ENCODE assay signal across 8 mouse cellular contexts in genomic region chr4:117202046-117202991, GRCm38 (mm10). TPM values are rescaled to one million over a fixed set of nuclear protein-coding genes. Genes with fewer than 3 reads are reported as not detected.
DNase-seq lines count a peak whose midpoint lies in the region; ATAC-seq and TF ChIP-seq lines count a peak whose summit lies in the region.

No protein-coding gene starts in this region.

- peak; percentile 92 for DNase-seq in heart, adult 11 months
- DNase-seq in heart, postnatal 25 days (ENCODE audit: low spot score) = no peak
- DNase-seq in WW6 (ENCODE audit: low read depth, low spot score) = peak; percentile 50
- DNase-seq in hindbrain, embryonic 14.5 days (ENCODE audit: low spot score) = peak; percentile 80
- DNase-seq in liver, adult 2 months (ENCODE audit: extremely low read depth, low read depth, low spot score) = peak; percentile 69
- peak; percentile 84 for DNase-seq in midbrain, postnatal 0 days (ENCODE audit: low spot score)
- peak; percentile 68 for DNase-seq in thymus, postnatal 14 days

- no peaks in the 10 kb centered on the region for H3K79me2 ChIP-seq in liver, adult 2 months (ENCODE audit: control insufficient read depth, insufficient read depth, low read length)

- H3K27ac ChIP-seq in hindbrain, embryonic 14.5 days = peak overlapping the region; percentile 62
- no peak overlapping the region for H3K27ac ChIP-seq in liver, adult 2 months (replicated peaks; ENCODE audit: insufficient read depth, low read depth, low read length)
- peak overlapping the region; percentile 43; the same call in 1 of the 2 replicates for H3K27ac ChIP-seq in midbrain, postnatal 0 days (ENCODE audit: low read depth, low read length)

- whole genome bisulfite sequencing in hindbrain, embryonic 14.5 days = 1% methylated on average over 25 of the region's 25 CpGs
- under 1% methylated on average over 25 of the region's 25 CpGs for WGBS in liver, adult 2 months
- WGBS in midbrain, postnatal 0 days = under 1% methylated on average over 25 of the region's 25 CpGs

- 0 out of 2 replicates have a peak, but pooled peaks cover 4% of the 10 kb centered on the region for H3K4me1 ChIP-seq in hindbrain, embryonic 14.5 days (replicated peaks; ENCODE audit: control insufficient read depth, insufficient read depth, low read length)
- peaks cover 3% of the 10 kb centered on the region for H3K4me1 ChIP-seq in liver, adult 2 months (ENCODE audit: control insufficient read depth, insufficient read depth, low read length)
- no peaks in the 10 kb centered on the region for H3K4me1 ChIP-seq in midbrain, postnatal 0 days (ENCODE audit: insufficient read depth, low read length)

- ATAC-seq in erythroid progenitor cell, adult 5-6 weeks (replicated peaks; ENCODE audit: low FRiP score, poor library complexity, severe bottlenecking) = peak; percentile 68
- peak; percentile 69 for ATAC-seq in hindbrain, embryonic 14.5 days (ENCODE audit: low FRiP score)
- peak; percentile 85 for ATAC-seq in midbrain, postnatal 0 days (ENCODE audit: low FRiP score)

- H3K27me3 ChIP-seq in hindbrain, embryonic 14.5 days (ENCODE audit: control insufficient read depth, insufficient read depth, low read length) = no peaks in the 10 kb centered on the region
- no peaks in the 10 kb centered on the region for H3K27me3 ChIP-seq in liver, adult 2 months (ENCODE audit: control insufficient read depth, insufficient read depth, low read length)
- H3K27me3 ChIP-seq in midbrain, postnatal 0 days (ENCODE audit: insufficient read depth, low read length) = no peaks in the 10 kb centered on the region

- no peak for TF ChIP-seq POLR2A in liver, adult 2 months (IDR thresholded peaks at IDR 0.05; ENCODE audit: extremely low read depth, insufficient read depth, low read length)

- H3K4me3 ChIP-seq in hindbrain, embryonic 14.5 days (replicated peaks; ENCODE audit: low read length) = peak overlapping the region; percentile 17
- H3K4me3 ChIP-seq in liver, adult 2 months (ENCODE audit: insufficient read depth, low read depth, low read length) = peak overlapping the region; percentile 17; the same call in 1 of the 2 replicates
- H3K4me3 ChIP-seq in midbrain, postnatal 0 days (ENCODE audit: low read depth, low read length) = peak overlapping the region; percentile 26

- intact Hi-C loops in heart, postnatal 25 days (cut with DNase I) = no loop called here

- H3K4me2 ChIP-seq in hindbrain, embryonic 14.5 days (replicated peaks) = peak overlapping the region; percentile 50
- H3K4me2 ChIP-seq in midbrain, postnatal 0 days (ENCODE audit: low read depth, low read length, poor library complexity, severe bottlenecking) = peak overlapping the region; percentile 45

- no peaks in the 10 kb centered on the region for H3K9me3 ChIP-seq in hindbrain, embryonic 14.5 days (ENCODE audit: control insufficient read depth, low read length)
- H3K9me3 ChIP-seq in midbrain, postnatal 0 days (ENCODE audit: low read length) = no peaks in the 10 kb centered on the region

- peak overlapping the region; percentile 47; the same call in 1 of the 2 replicates for H3K9ac ChIP-seq in hindbrain, embryonic 14.5 days
- H3K9ac ChIP-seq in liver, adult 2 months (ENCODE audit: low read depth, low read length) = peak overlapping the region; percentile 76
- H3K9ac ChIP-seq in midbrain, postnatal 0 days (replicated peaks; ENCODE audit: low read length, poor library complexity, severe bottlenecking) = peak overlapping the region; percentile 52

- 0 out of 2 replicates have a peak, but pooled peaks have one; percentile 16 for TF ChIP-seq CTCF in liver, adult 2 months (IDR thresholded peaks at IDR 0.05; ENCODE audit: low read depth, low read length)
- peak; percentile 80 for TF ChIP-seq CTCF in midbrain, postnatal 0 days (IDR thresholded peaks at IDR 0.05)

- H3K36me3 ChIP-seq in hindbrain, embryonic 14.5 days (replicated peaks; ENCODE audit: control insufficient read depth, insufficient read depth) = no peaks in the 10 kb centered on the region
- no peaks in the 10 kb centered on the region for H3K36me3 ChIP-seq in liver, adult 2 months (ENCODE audit: control insufficient read depth, insufficient read depth, low read length)
- no peaks in the 10 kb centered on the region for H3K36me3 ChIP-seq in midbrain, postnatal 0 days (ENCODE audit: insufficient read depth, low read length)

RNA-seq across cellular contexts. Expression of gene Kif2c, which starts 19.9 kb away (rescaled TPM):
- total RNA-seq in heart, postnatal 25 days (2021) = under 1 TPM; 0.31 to 0.34 TPM
- total RNA-seq in erythroid progenitor cell, adult 5-6 weeks (2015; ENCODE audit: low replicate concordance) = 67.8 and 92.6 TPM in 2 replicates
- total RNA-seq in erythroid progenitor cell, adult 5-6 weeks (2017; ENCODE audit: low replicate concordance) = 69.3 and 112 TPM in 2 replicates
- 8.6 and 10.3 TPM in 2 replicates for polyA plus RNA-seq in hindbrain, embryonic 14.5 days (2014; fragmentation: Nextera tagmentation; extraction: Ambion mirVana)
- 0.18 and 0.67 TPM in 2 replicates for total RNA-seq in liver, adult 2 months (2014; rRNA removed)
- polyA plus RNA-seq in liver, adult 2 months (2012; rRNA removed) = 0.05 TPM in 1 of 2 replicates, not detected in the other
- total RNA-seq in midbrain, postnatal 0 days (2014; rRNA removed) = 2.9 and 9.8 TPM in 2 replicates
- 2.3 and 3.3 TPM in 2 replicates for polyA plus RNA-seq in midbrain, postnatal 0 days (2015; fragmentation: Nextera tagmentation; extraction: Ambion mirVana)

RNA-seq across cellular contexts. Expression of gene Rps8, which starts 46.3 kb away (rescaled TPM):
- 100 to 1,000 TPM; 571 to 648 TPM for total RNA-seq in heart, postnatal 25 days (2021)
- 1,437 and 1,602 TPM in 2 replicates for total RNA-seq in erythroid progenitor cell, adult 5-6 weeks (2015; ENCODE audit: low replicate concordance)
- total RNA-seq in erythroid progenitor cell, adult 5-6 weeks (2017; ENCODE audit: low replicate concordance) = 328 and 447 TPM in 2 replicates
- 549 and 672 TPM in 2 replicates for polyA plus RNA-seq in hindbrain, embryonic 14.5 days (2014; fragmentation: Nextera tagmentation; extraction: Ambion mirVana)
- total RNA-seq in liver, adult 2 months (2014; rRNA removed) = 449 and 482 TPM in 2 replicates
- polyA plus RNA-seq in liver, adult 2 months (2012; rRNA removed) = 311 and 370 TPM in 2 replicates
- 439 and 604 TPM in 2 replicates for total RNA-seq in midbrain, postnatal 0 days (2014; rRNA removed)
- polyA plus RNA-seq in midbrain, postnatal 0 days (2015; fragmentation: Nextera tagmentation; extraction: Ambion mirVana) = 475 and 493 TPM in 2 replicates

RNA-seq across cellular contexts. Expression of gene Tmem53, which starts 49.4 kb away (rescaled TPM):
- total RNA-seq in heart, postnatal 25 days (2021) = 10 to 100 TPM; 23.8 to 30.3 TPM
- total RNA-seq in erythroid progenitor cell, adult 5-6 weeks (2015; ENCODE audit: low replicate concordance) = 8.4 TPM in 1 of 2 replicates, not detected in the other
- 0.39 TPM in 1 of 2 replicates, not detected in the other for total RNA-seq in erythroid progenitor cell, adult 5-6 weeks (2017; ENCODE audit: low replicate concordance)
- polyA plus RNA-seq in hindbrain, embryonic 14.5 days (2014; fragmentation: Nextera tagmentation; extraction: Ambion mirVana) = 10.0 and 11.6 TPM in 2 replicates
- total RNA-seq in liver, adult 2 months (2014; rRNA removed) = 32.1 and 49.6 TPM in 2 replicates
- 110 and 121 TPM in 2 replicates for polyA plus RNA-seq in liver, adult 2 months (2012; rRNA removed)
- total RNA-seq in midbrain, postnatal 0 days (2014; rRNA removed) = 7.6 and 10.5 TPM in 2 replicates
- polyA plus RNA-seq in midbrain, postnatal 0 days (2015; fragmentation: Nextera tagmentation; extraction: Ambion mirVana) = 9.7 and 12.6 TPM in 2 replicates

RNA-seq across cellular contexts. Expression of gene Armh1, which starts 49.6 kb away (rescaled TPM):
- not detected for total RNA-seq in heart, postnatal 25 days (2021)
- total RNA-seq in erythroid progenitor cell, adult 5-6 weeks (2015; ENCODE audit: low replicate concordance) = not detected in 2 replicates
- total RNA-seq in erythroid progenitor cell, adult 5-6 weeks (2017; ENCODE audit: low replicate concordance) = not detected in 2 replicates
- 1.2 and 1.3 TPM in 2 replicates for polyA plus RNA-seq in hindbrain, embryonic 14.5 days (2014; fragmentation: Nextera tagmentation; extraction: Ambion mirVana)
- total RNA-seq in liver, adult 2 months (2014; rRNA removed) = not detected in 2 replicates
- not detected in 2 replicates for polyA plus RNA-seq in liver, adult 2 months (2012; rRNA removed)
- total RNA-seq in midbrain, postnatal 0 days (2014; rRNA removed) = 1.8 and 3.1 TPM in 2 replicates
- polyA plus RNA-seq in midbrain, postnatal 0 days (2015; fragmentation: Nextera tagmentation; extraction: Ambion mirVana) = 2.5 and 2.6 TPM in 2 replicates
